Mouse (Mus musculus) embryo, embryonic 10.5 days (tissue): ENCODE results near the gene Spaca7.
"Not testable (repeated sequence)": the region's sequence is repeated elsewhere in the genome, so short reads cannot be mapped to it uniquely, and the experiment has no call there.

Source experiments
- DNase-seq: peaks from one replicate; pipeline ENCODE4 v3.0.0-alpha.2; 2015; ENCODE audit warnings: low spot score

Spaca7 gene

DNA sequence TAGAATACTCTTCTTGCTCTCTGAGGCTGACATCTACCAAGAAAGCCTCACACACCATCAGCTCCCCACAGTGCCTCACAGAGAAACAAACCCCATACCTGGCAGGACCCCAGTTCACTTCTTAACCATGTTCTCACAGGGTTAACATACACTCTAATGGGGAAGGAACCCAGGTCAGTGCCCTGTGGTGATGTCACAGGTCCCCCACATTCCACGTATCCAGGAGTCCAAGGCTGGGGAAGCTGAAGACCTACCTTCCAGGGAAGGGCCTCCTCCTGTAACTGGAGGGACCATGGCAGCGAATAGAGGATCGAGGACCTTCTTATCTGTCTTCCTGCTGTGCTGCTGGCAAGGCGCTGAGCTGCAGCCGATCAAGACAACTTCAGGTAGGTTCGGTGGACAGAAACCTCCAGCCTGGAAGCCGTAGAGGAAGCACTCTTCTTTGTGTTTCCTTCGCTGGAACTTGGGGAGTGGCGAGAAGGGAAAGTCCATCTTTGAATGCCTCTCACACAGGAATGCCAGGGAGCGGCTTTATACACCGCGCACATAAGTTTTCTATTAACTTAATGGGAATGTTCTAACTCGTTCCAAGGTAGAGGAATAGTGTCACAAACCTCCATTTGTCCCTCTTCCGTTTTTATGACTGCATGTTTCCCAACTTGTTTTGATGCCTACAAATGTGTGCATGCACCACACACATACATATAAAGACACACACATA is at the start of gene Spaca7:
Gene Spaca7, plus strand, starts transcription at position 216 of the 721 bp plus-strand sequence.
- DNase-seq, result no peak

DNA sequence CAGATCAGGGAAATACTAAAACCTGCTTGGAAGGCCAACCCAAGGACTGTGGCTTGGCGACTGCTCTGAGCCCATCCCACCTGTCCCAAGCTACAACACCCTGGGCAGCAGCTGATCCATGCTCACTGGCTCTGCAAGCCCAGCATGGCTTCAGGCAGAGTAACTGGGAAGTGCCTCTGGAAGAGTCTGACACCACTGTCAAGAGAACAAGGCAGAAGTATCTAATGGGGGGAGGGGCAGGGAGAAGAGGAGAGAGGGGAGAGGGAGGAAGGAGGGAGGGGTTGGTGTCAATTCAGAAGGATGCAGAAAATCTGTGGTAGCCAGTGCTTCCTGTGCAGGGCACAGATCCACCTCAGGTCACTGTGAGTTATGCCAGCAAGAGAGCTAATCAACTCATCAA is 48.5 kb upstream of the Spaca7 start:
- no peak for DNase-seq

DNA sequence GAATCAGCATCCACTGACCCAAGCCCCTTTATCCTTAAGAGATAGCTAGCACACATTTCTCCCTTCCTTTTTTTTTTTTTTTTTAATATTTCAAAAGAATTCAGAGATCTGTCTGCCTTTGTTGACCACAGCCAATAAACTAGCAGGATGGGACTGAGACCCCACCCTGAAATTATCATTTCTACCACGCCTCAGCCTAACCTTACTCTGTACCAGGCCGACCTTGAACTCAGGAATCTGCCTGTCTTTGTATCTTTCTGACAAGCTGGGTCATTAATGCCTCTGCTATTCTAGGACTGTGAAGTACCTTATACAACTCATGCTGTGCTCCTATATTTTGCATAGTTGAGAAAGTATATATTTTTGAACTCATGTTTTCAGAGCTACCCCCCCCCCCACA is 44.2 kb upstream of the Spaca7 start:
- DNase-seq, result no peak

DNA sequence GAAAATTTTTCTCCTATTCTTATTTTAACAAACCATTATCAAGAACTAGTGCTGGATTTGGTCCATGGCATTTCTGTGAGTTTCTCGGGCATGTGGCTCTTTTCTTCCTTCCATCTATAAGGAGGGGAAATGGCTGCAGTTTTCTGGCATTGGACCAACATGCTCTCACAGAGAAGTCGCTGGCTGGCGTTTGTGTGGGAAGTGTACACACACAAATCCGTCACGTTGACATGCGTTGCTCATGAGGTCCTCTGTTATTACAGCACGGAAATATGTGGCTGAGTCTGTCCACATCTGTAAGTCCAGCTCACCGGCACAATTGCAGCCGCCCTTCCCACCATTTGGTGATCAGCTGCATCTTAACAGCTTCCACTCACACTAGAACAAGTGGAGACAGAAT is 37.2 kb upstream of the Spaca7 start:
- DNase-seq, result no peak

DNA sequence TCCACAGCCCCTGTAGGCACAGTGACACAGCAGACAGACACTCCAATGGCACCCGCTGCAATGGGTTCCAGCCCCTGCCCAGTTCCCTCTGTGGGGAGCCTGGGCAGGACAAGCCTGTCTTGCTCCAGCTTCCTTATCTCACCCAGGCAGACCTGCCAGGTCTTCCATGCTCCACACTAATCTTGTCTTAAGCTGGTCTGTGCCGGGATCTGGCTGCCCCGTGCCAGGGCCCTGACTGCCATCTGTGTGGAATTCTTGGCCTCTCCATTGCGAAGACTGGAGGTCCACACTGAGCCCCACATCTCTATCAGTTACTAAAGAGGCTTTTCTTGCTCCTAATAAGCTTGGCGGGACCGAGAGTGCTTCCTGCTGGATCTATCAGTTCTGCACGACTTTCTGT is 36.5 kb upstream of the Spaca7 start:
- no peak for DNase-seq

DNA sequence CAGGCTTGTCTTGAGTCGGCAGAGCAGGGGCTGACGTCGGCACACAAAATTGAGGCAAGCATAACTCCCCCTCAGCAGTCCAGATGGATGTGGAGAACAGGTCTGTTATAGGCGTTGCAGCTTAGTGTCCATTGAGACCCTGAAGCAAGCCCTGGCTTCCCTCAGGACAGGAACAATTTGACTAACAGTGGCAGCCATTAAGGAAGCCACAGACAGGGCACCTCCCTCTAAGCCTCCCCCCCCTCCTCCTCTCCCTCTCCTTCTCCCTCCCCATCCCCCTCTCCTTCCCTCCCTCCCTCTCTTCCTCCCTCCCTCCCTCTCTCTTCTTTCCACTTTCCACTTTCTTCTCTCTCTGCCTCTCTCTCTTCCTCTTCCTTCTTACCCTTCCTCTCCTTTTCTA is 27.6 kb upstream of the Spaca7 start:
- no peak for DNase-seq

DNA sequence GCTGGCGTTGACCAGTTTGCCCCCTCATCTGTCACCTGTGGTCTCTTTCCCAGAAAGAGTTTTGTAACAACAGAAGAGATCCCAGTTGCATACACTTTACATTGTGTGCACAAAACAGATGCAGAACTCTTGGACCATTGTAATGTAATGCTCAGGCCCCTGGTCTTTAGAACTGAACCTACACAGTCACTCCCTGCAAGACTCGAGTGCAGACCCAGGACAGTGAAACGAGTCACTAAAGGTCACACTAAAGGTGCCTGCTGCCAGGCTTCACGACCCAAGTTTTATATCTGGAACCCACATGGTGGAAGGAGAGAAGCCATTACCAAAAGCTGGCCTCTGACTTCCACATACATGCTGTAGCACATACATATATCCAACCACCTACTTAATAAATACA is 27.2 kb upstream of the Spaca7 start:
- no peak for DNase-seq

DNA sequence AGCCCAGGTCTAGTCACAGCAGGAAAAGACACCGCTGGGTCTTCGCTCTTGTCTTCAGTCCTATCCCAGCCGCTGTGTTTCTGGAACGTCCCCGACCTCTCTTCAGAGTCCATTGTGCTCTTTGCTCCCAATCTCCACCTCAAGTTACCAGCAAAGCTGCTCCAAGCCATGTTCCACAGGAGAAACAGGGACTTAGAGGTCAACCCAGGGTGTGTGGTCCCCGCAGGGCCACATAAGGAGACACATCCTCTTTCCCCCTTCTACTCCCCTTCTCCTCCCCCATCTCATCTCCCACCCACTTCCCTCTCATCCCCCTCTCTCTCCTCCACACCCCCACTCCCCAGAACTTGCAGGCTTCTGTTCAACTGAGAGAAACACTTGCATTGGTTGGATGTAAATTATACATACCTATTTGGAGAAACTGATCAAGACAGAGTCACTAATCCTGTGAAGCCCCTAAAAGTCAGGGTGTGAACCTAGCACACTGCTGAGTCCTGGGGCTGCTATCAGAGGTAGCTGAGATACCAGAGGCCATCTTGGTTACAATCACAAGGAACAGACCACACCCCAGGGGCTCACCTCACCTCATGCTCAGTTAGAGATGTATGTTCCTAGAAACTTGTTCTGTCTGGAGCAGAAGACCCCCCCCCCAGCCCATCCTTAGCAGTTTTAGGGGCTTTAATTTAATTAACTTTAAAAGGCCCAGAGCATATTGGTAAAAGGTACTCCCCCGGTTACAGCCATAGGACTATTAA is 25.2 kb upstream of the Spaca7 start:
- DNase-seq, result no peak

DNA sequence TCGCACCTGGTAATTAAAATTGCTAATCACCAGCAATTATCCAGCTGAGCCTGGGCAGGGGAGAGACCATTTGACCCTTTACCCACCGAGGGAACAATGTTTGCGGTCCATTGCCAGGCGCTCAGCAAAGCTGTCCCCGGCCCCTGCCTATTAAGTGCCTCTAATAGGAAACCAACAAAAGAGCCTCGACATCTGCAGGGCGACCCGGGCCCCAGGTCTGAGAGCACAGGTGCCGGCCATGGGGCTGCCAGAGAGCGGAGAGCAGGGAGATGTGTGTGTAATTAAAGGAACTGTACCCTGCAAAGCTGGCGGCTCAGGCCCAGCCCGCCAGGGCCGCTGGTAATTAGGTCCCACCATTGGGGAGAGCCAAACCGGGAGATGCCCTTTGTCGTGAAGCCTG is 24.6 kb upstream of the Spaca7 start:
- peak; percentile 70 for DNase-seq

DNA sequence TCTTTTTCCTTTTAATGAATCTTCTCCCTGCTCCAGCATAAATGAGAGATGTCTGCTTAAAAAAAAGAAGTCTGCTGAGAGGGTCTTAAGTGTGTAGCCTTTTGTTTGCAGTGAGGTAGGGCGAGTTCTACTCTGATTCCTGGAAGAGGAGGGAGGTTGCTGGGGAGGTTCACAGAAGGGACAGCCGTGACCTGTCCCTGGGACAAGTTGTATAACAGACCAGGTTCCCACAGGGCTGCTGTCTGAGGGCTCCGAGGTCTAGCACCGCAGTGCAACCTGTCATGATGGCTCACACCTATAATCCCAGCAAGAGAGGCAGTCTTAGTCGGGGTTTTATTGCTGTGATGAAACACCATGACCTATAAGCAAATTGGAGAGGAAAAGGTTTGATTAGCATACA is 24.1 kb upstream of the Spaca7 start:
- DNase-seq, result no peak

DNA sequence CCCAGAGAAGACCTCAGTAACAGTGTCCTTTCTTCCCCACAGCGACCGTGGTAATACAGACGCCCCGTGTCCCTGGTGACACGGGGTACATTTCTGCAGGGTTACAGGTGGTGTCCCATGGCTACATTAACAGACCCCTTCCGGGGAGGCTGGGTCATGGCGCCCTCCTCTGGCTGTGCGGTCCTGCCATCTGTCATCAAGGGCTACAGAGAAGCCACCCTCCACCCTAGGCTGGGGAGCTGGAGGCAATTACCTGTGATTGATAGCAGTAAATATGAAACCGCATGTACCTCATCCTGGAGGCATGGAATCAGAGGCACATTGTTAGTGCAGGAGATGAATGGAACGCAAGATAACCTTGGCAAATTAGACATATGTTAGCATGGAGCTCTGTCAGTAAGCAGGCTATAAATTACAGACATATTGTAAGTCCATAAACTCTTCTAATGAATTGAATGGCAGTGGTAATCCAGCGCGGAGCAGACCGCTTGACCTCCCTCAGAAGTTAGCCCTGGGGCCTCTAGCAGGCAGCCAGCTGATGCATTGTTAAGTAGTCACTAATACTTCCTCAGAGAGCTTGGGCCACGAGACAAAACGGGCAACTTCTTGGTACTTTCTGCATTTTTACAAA is 17.2 kb upstream of the Spaca7 start:
- peak; percentile 65 for DNase-seq

DNA sequence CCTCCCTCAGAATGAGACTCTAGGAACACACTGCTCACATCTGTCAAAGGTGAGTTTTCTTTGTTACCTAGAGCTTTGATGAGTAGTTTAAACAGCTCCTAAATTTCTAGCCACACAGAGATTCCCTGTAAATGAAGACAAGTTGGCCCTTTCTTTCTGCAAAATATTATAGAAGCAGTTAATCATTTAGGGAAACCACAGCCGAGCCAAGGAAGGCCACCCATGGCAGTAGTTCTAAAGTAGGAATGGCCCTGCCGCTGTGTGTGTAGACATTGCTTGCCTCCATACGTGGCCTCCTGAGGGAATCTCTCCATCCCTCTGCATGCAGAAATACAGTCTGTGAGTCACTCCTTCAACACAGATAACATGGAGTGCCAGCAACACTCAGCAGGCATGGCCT is 14.0 kb upstream of the Spaca7 start:
- DNase-seq, result no peak

DNA sequence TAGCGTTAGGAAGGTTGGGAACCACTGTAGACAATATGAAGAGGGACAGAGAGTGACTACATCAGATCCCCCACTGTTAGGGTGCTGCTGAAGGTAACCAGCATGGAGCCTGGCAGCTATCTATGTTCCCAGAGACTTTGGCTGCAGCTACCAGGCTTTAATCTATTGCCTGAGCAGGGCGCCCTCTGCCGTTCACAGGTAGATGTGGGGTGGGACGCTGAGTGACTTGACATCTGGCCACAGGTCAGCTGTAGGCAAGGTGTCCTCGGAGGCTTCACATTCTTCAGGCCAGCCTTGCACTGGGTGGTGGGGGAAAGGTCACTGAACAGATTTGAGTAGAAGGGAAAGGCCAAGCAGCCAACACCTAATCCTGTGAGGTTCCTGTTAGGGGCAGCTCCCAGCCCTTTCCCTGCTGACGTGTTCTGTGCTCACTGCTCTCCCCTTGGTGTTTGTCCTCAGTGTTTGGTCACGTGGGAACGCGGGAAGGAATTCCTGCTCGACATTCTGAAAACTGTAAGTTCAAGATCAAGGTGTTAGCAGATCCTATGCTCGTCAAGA is 11.3 kb upstream of the Spaca7 start:
- DNase-seq, result peak; percentile 87

DNA sequence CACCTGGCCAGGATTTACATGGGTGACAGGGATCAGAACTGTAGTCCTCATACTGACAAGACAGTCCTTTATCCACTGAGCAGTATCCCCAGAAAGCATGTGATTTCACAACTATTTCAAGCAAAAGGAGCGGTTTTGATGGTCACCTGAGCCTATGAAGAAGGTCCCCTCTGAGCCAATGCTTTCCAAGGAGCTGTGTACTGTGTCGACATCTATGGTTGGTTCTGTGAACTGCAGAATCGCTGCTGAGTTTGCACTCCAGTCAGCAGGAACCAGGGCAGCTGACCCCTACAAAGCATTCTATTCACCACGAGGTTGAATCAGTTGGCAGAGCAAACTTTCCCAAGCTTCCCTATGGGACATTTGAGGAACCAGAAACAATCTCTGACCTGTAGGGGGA is 8.5 kb upstream of the Spaca7 start:
- peak; percentile 82 for DNase-seq

DNA sequence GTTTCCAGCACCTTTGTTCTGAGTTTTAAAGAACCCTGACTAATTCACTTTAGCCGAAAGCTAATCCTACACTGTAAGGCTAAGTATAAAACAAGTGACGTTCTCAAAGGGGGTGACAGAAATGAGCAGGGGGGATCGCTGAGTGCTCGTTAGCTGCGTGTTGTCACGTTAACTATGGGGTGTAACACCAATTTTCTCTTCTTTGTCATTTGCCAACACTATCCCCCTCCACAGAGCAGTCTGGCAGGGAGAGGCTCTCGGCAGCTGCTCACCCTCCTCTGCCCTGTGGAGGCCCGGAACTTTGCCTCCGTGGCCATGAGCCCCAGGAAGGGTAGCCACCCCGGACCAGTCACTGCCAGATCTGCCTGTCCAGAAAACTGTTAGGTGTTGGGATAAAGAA is 7.3 kb upstream of the Spaca7 start:
- no peak for DNase-seq

DNA sequence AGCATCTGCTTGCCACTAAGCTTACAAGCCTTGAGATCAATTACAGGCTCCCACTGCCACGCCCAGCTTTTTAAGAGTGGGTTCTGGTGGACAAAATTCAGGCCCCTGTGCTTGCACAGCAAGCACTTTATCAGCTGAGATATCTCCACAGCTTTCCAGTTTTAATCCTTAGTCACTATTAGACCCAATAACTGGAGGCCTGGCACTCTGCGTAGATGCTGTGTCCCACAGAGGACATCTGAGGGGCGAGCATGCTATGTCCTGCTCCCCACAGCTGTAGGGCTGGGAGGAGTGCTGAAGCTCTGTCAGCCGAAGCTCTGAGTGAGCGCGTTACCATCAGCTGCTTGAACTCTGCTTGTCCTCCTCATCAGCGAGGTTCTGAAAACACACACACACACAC is 6.3 kb upstream of the Spaca7 start:
- DNase-seq, result no peak

DNA sequence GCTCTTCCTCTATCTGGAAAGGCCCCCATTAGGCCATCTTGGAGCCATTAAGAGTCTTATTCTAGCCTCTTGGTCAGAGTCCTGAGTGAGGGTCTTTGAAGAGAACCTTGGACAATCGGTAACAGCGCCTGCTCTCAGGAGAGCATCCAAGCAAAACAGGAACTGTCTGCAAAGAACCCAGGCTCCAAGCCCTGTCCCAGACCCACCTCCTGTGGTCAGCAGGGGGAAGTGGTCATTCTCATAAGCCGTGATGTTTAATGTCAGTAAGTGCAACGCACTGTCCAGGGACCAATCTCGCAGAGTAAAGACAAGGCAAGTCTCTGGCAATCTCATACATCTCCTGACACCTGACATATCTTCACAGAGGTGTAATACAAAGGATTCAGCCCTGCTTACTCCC is 3.2 kb downstream of the Spaca7 start:
- no peak for DNase-seq

DNA sequence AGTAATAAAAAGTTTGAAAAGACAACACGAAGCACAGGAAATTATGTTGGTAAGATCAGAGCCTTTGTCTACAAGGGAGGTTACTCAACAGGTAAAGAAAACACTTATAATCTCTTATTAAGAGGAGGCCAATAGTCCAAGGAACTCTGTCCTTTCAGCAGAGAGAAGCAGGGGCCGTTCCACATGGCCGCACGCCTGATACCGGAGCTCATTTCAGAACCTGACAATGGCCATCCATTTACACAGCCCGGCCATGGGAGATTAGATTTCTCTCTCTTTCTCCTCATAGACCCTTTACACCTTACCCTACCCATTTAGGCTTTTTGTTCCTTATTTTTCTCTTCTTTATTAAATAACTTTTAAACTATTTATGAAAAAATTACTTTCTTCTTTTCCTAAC is 3.9 kb downstream of the Spaca7 start:
- no peak for DNase-seq

DNA sequence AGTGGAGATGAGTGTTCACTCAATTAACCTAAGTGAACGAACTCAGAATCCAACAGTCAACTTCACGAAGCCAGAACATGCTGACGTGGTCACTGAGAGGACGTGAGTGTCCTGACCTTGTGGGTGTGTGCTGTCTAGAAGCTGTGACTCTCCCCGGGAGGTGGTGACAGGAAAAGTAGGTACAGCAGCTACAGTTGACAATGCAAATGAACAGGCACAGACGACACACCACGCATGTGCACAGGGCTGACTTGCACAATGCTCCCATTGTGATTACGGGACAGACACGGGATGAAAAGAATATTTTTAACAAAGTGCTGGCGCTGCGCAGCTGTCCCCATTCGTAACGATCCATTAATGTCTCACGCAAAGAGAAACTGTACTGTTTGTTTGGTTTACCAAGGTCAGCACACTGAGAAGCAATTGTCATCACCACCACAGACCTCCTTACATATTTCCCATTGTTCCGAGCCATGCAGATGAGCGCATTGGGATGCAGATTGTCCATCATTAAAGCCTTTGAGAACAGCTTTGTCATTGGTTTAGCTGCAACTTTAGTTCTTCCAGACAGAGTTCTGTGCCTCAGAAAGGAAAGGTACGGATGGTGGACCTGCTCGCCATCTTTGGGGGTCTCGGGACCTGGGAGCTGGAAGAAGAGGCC is 6.6 kb downstream of the Spaca7 start:
- DNase-seq, result not testable (repeated sequence)

DNA sequence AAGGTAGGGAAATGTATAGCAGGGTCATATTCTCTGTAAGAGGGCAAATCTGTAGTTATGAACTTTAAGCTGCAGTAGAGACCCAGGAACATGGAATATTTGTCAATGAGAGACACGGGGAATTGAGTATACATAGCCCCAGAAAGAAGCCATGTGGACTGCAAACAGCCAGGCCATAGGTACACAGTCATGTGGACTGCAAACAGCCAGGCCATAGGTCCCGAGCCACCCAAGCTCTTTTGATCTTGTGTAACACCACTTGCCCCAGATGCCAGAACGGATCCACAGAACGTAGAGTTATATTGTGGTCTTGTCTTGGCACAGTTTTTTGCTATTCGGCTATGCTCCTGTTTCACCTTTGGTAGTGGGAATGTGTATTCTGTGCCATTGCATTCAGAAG is 11.0 kb downstream of the Spaca7 start:
- no peak for DNase-seq

DNA sequence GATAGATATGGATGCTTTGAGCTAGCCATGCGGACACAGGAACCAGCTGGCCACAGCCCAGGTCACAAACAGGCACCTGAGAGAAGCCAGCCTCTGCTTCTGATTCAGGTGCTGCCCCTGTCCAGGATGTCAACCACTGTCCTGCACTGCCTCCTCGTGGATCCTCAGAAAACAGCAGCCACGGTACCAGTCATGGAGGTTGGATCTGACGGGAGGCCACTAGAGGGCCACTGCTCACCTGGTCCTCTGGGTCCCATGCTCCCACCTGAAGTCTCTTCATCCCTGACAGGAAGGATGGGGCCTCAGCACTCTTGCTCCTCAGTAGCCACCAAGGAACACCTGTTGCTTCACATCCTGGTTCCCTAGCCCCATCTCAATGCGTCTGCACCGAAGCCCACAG is 34.4 kb downstream of the Spaca7 start:
- peak; percentile 88 for DNase-seq

DNA sequence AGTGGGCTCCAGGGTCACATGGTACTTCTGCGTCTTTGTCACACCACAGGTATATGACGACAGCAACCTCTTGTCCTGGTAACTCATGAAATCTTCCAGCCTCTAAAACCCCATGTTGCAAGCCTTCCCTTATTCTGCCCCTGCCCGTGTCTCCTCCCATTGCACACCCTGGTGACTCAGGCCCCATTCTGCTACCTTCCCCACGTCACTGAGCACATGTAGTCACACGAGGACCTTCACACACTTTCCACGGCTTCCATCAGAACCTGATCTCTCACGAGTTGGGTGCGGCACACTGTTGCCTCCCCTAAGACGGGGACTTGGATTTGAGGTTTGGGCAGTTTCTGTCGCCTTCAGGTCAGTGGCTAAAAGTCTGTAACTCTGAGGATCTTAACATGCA is 36.0 kb downstream of the Spaca7 start:
- DNase-seq, result no peak
